Mouse (Mus musculus): ENCODE data around the gene Irak3.
A peak's percentile ranks its signal among the peaks of the same experiment; 100 is the strongest.

Gene Irak3

DNA sequence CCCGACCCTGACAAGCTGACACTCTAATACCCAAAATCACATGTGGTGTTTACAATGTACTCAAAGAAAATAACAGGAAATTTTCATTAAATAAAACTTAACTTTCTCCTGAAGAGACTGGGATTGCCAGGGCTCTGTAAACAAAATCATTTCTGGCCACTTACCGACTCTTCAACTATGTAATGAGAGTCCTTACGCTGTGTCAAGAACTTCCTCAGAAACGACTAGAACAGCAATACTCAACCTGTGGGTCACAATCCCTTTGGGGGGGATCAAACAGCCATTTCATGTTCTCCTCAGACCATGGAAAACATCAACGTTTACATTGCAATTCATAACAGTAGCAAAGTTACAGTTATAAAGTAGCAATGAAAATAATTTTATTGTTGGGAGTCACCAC lies 104.4 kb downstream of the Irak3 start:
- no peak for DNase-seq (ENCODE audit: low read depth, low spot score)

DNA sequence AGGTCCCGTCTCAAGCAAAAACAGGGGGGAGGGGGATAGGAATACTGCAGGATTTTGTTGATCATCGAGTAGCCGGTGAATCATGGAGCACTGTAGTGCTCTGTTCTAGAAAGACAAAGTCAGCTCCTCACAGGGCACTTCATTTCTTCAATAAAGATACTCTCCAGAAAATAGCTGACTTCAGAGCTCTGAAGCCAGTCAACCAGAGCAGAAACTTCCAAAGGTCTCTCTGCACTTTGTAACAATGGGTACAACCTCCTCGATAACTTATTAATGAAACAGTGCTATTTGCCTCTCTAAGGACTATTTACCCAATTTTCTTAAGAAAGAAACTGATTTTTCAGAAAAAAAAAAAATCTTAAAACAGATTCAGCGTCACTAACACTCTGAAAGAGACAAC lies 106.2 kb downstream of the Irak3 start:
- DNase-seq (ENCODE audit: low read depth, low spot score) = no peak

DNA sequence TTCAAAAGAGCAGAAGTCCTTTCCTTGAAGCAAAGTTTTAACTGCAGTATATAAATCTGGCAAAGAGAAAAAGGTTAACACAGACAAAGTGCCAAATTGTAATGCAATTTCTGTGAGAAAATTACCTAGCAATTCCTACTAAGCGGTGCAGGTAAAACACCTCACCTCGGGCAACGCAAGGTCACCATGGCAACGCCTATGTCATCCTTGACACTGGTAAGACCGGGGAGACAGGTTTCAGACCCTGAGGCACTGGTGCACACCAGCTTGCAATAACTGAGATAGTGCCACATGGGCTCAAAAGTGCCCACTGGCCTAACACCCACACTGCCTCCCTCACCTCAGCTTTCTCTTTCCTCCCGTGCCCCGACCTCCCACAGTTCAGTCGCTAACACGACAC lies 106.8 kb downstream of the Irak3 start:
- DNase-seq (ENCODE audit: low read depth, low spot score) = no peak

DNA sequence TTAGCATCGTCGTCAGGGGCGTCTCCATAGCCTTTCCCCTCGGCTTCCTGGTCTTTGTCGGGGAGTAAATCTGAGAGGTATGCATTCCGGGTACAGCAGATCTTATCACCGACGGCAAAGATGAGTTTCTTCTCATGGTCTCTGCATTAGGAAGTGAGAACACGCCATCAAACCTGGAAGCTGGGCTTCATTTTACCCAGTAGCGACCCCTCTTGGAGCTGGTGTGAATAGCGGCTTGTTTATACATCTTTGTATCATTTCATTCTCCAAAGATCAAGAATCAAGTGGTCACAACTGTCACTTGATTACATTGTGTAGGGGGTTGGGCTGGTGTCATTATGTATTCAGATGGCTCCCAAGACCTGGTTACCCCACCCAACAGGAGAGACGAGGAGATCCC lies 109.4 kb downstream of the Irak3 start:
- DNase-seq (ENCODE audit: low read depth, low spot score) = peak; percentile 76
